Mouse (Mus musculus): ENCODE results near the gene Gprc5a.

DNA sequence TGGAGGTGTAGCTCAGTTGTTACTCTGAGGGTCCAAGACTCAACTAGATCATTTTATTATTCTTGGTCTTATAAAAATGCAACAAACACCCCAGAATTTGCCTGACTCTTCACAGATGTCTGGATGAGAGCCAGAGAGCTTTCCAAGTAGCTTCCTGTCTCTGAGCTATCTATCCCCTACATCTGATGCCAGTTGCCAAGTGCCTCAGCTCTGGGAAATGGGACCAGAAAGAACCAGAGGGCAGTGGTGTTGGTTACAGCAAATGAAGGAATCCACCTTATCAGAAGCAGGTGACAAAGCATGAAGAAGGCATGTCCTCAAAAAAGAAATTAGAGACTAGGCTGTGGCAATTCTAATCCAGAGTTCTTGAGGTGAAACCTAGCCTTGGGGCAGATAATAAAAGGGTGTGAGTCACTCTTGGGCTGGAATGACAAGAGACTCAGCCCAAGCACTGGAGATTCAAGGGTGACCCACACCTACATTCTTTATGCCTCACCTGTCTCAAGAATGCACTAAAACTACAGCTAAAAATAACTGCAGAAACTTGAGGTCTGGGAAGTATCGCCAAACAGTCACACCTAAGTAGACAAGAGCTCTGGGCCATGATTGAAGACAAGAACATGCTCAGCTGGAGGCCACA lies 40.5 kb upstream of the Gprc5a start:
- TF ChIP-seq CTCF (IDR thresholded peaks at IDR 0.05; ENCODE audit: borderline replicate concordance, extremely low read depth, insufficient read depth, insufficient read length) = no peak
- no peak for TF ChIP-seq POLR2A (IDR thresholded peaks at IDR 0.05; ENCODE audit: borderline replicate concordance, extremely low read depth, insufficient read depth, insufficient read length, poor library complexity, severe bottlenecking)
